Mouse (Mus musculus) bone marrow macrophage, adult 2 months (primary cell): ENCODE data around the gene Phgdh. TPM values are rescaled to one million over a fixed set of nuclear protein-coding genes. Genes with fewer than 3 reads are reported as not detected.

Source experiments
- H3K27ac ChIP-seq: 2 replicates; pipeline ENCODE4 v1.5.1; 2012; ENCODE audit warnings: low read depth, low read length; ENCODE audit not compliant: insufficient read depth
- H3K4me1 ChIP-seq: 2 replicates; pipeline ENCODE4 v1.6.1; 2012; ENCODE audit warnings: low read length; ENCODE audit not compliant: control insufficient read depth, insufficient read depth
- H3K4me3 ChIP-seq: 2 replicates; pipeline ENCODE4 v1.5.1; 2012; ENCODE audit warnings: mild to moderate bottlenecking, low read length, moderate library complexity; ENCODE audit not compliant: insufficient read depth
- CTCF ChIP-seq: IDR thresholded peaks from 2 replicates; pipeline ENCODE4 v1.5.1; 2012; ENCODE audit warnings: low read depth, mild to moderate bottlenecking, low read length, moderate library complexity
- POLR2A ChIP-seq: IDR thresholded peaks from 2 replicates; pipeline ENCODE4 v1.6.1; 2012; ENCODE audit warnings: mild to moderate bottlenecking, low read depth, low read length, borderline replicate concordance
- polyA plus RNA-seq: library from polyadenylated mRNA; stranded (reverse); fragments of >200 nt; gene quantifications from 2 replicates; pipeline ENCODE4 v1.2.4, GENCODE M21; 2012; ENCODE audit not compliant: missing spikeins, insufficient read depth, insufficient read length

The Phgdh gene
- polyA plus RNA-seq, 1 experiment: 3.3 TPM

- Histone ChIP-seq H3K4me3 (no peak overlapping the region), H3K4me1 (no peaks in the 10 kb centered on the region), H3K27ac (no peak overlapping the region)
- TF ChIP-seq POLR2A (no peak), CTCF (no peak)
These were observed 66.0 kb downstream of the Phgdh start for GRCm38 (mm10) chr3:98273623-98274398.

DNA sequence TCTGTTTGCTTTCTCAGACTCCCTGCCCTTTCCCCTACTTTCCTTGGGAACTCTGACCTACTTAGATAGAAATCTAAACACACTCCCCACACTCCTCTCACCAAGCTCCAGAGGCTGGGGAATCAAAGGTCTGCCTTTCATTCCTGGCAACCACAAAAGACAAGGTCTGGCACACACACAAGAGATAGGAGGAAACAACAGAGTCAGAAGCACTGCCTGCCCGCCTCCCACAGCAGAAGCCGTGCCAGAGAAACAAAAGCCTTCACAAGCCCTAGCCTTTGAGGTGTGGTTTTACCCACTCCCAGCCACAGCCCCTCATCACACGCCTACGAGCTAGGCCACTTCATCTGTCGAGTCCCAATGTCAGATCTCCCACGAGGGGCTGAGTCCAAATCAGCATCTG lies 72.5 kb downstream of the Phgdh start:
- no peak overlapping the region for H3K4me3 ChIP-seq
- TF ChIP-seq CTCF (no peak), POLR2A (no peak)
- no peak overlapping the region for H3K27ac ChIP-seq
- no peaks in the 10 kb centered on the region for H3K4me1 ChIP-seq

Other genes with a start within 250 kb of the Phgdh start
- gene Adam30, start 179.4 kb downstream of the Phgdh start, polyA plus RNA-seq: not detected in 2 replicates
- gene Reg4, start 117.8 kb downstream of the Phgdh start, polyA plus RNA-seq: not detected in 2 replicates
- gene Hmgcs2, start 59.6 kb downstream of the Phgdh start, polyA plus RNA-seq: not detected in 2 replicates
- 0.25 TPM in 1 of 2 replicates, not detected in the other for gene Zfp697, start 42.5 kb upstream of the Phgdh start, polyA plus RNA-seq
- not detected in 2 replicates for gene Gm4450, start 117.1 kb upstream of the Phgdh start, polyA plus RNA-seq
- not detected in 2 replicates for gene Hsd3b4, start 170.5 kb upstream of the Phgdh start, polyA plus RNA-seq
- not detected in 2 replicates for gene Gm10681, start 248.8 kb upstream of the Phgdh start, polyA plus RNA-seq